Comparison of ENCODE assay signal across 20 mouse cellular contexts in genomic region chr12:113242194-113242510, GRCm38 (mm10). TPM values are rescaled to one million over a fixed set of nuclear protein-coding genes. Genes with fewer than 3 reads are reported as not detected.
A peak's percentile ranks its signal among the peaks of the same experiment; 100 is the strongest.
DNase-seq lines count a peak whose midpoint lies in the region; ATAC-seq and TF ChIP-seq lines count a peak whose summit lies in the region.
"Had no signal": no experiment of that assay in that cellular context is flagged by ENCODE, and none has a peak within 500 bp of the region (broad histone marks: within the 10 kb centered on the region; RNA-seq: fewer than 3 reads in every experiment).

No protein-coding gene starts in this region.

- H3K4me1 ChIP-seq in midbrain, embryonic 11.5 days (ENCODE audit: control insufficient read depth, insufficient read depth, low read length) = no peaks in the 10 kb centered on the region
- H3K4me1 ChIP-seq in midbrain, embryonic 13.5 days (replicated peaks) = no peaks in the 10 kb centered on the region
- peaks cover 72 to 92% of the 10 kb centered on the region in 2 experiments for H3K4me1 ChIP-seq in CH12.LX (ENCODE audit: control insufficient read depth in 1 of 2, insufficient read depth in 2 of 2)
- H3K4me1 ChIP-seq in small intestine, adult 2 months (ENCODE audit: control insufficient read depth, insufficient read depth, insufficient read length, low read length) = no peaks in the 10 kb centered on the region
- H3K4me1 ChIP-seq: embryonic facial prominence, embryonic 10.5 days; embryonic facial prominence, embryonic 12.5 days; forebrain, embryonic 12.5 days had no signal

- H3K27me3 ChIP-seq in midbrain, embryonic 11.5 days (ENCODE audit: control insufficient read depth, insufficient read depth, low read length) = no peaks in the 10 kb centered on the region
- no peaks in the 10 kb centered on the region for H3K27me3 ChIP-seq in midbrain, embryonic 13.5 days
- H3K27me3 ChIP-seq in CH12.LX (replicated peaks) = no peaks in the 10 kb centered on the region
- no peaks in the 10 kb centered on the region for H3K27me3 ChIP-seq in small intestine, adult 2 months (ENCODE audit: control insufficient read depth, insufficient read depth, low read length)
- H3K27me3 ChIP-seq: embryonic facial prominence, embryonic 12.5 days had no signal

- dilution Hi-C loops in CH12.LX (cut with MboI; ENCODE audit: extremely low pct_ligation_motif_present, extremely low pct_unique_long_range_greater_than_20kb, low sequenced_read_pairs) = no loop called here

- TF ChIP-seq POLR2A in CH12.LX (IDR thresholded peaks at IDR 0.05; ENCODE audit: low read depth, low read length) = no peak
- no peak for TF ChIP-seq POLR2A in small intestine, adult 2 months (IDR thresholded peaks at IDR 0.05; ENCODE audit: low read depth, low read length)

- peak; percentile 6 for DNase-seq in midbrain, embryonic 11.5 days (ENCODE audit: low spot score, missing footprints)
- no peak for DNase-seq in CH12.LX (ENCODE audit: extremely low read depth)
- DNase-seq in right cerebral cortex, postnatal 14 days = no peak
- DNase-seq: adrenal gland, adult 2 months; adrenal gland, postnatal 10 days; adrenal gland, postnatal 25 days; B cell, adult 2 months; cerebellum, adult 11-12 months; cerebellum, adult 2 months; cerebellum, adult 9-10 months; cerebellum, postnatal 10 days; cerebellum, postnatal 25 days had no signal

- no peaks in the 10 kb centered on the region for H3K36me3 ChIP-seq in midbrain, embryonic 11.5 days (ENCODE audit: control insufficient read depth, insufficient read depth, low read length)
- H3K36me3 ChIP-seq in midbrain, embryonic 13.5 days = no peaks in the 10 kb centered on the region
- H3K36me3 ChIP-seq in CH12.LX (replicated peaks in 1 of 2; ENCODE audit: control insufficient read depth in 1 of 2, insufficient read depth in 1 of 2, low read length in 1 of 2) = no peaks in the 10 kb centered on the region
- no peaks in the 10 kb centered on the region for H3K36me3 ChIP-seq in small intestine, adult 2 months (ENCODE audit: control insufficient read depth, insufficient read depth, low read length)
- H3K36me3 ChIP-seq: embryonic facial prominence, embryonic 10.5 days; embryonic facial prominence, embryonic 12.5 days; forebrain, embryonic 12.5 days had no signal

- H3K9ac ChIP-seq in midbrain, embryonic 11.5 days (ENCODE audit: low read length) = no peak overlapping the region
- H3K9ac ChIP-seq in midbrain, embryonic 13.5 days (replicated peaks) = no peak overlapping the region
- peak overlapping the region; percentile 58 for H3K9ac ChIP-seq in CH12.LX (ENCODE audit: insufficient read depth, low read depth)
- H3K9ac ChIP-seq: embryonic facial prominence, embryonic 12.5 days; forebrain, embryonic 12.5 days had no signal

- 82% methylated on average over 3 of the region's 3 CpGs for WGBS in midbrain, embryonic 11.5 days
- WGBS in midbrain, embryonic 13.5 days = 87% methylated on average over 3 of the region's 3 CpGs
- 78% methylated on average over 3 of the region's 3 CpGs for WGBS in small intestine, adult 2 months

- no peaks in the 10 kb centered on the region for H3K9me3 ChIP-seq in midbrain, embryonic 11.5 days (ENCODE audit: control insufficient read depth, low read length)
- H3K9me3 ChIP-seq in midbrain, embryonic 13.5 days = no peaks in the 10 kb centered on the region
- no peaks in the 10 kb centered on the region for H3K9me3 ChIP-seq in CH12.LX (replicated peaks; ENCODE audit: low read length)
- H3K9me3 ChIP-seq: embryonic facial prominence, embryonic 10.5 days; embryonic facial prominence, embryonic 12.5 days; forebrain, embryonic 12.5 days had no signal

- H3K4me3 ChIP-seq in midbrain, embryonic 11.5 days (ENCODE audit: low read depth, low read length) = no peak overlapping the region
- no peak overlapping the region for H3K4me3 ChIP-seq in midbrain, embryonic 13.5 days (replicated peaks)
- no peak overlapping the region for H3K4me3 ChIP-seq in CH12.LX (replicated peaks in 1 of 3; ENCODE audit: low read depth in 2 of 3, low read length in 2 of 3, poor library complexity in 1 of 3)
- no peak overlapping the region for H3K4me3 ChIP-seq in small intestine, adult 2 months (ENCODE audit: low read depth, low read length)
- H3K4me3 ChIP-seq: embryonic facial prominence, embryonic 10.5 days; embryonic facial prominence, embryonic 12.5 days; forebrain, embryonic 12.5 days had no signal

- no peak overlapping the region for H3K4me2 ChIP-seq in midbrain, embryonic 11.5 days
- H3K4me2 ChIP-seq in midbrain, embryonic 13.5 days (replicated peaks) = no peak overlapping the region
- H3K4me2 ChIP-seq in CH12.LX (ENCODE audit: insufficient read depth, low read depth, poor library complexity, severe bottlenecking) = no peak overlapping the region
- H3K4me2 ChIP-seq: embryonic facial prominence, embryonic 12.5 days; forebrain, embryonic 12.5 days had no signal

- H3K79me2 ChIP-seq in CH12.LX (replicated peaks; ENCODE audit: control insufficient read depth, extremely low read depth, insufficient read depth, poor library complexity, severe bottlenecking) = 0 out of 2 replicates have a peak, but pooled peaks cover 4% of the 10 kb centered on the region

- peak; percentile 3; the same call in 1 of the 2 replicates for TF ChIP-seq EP300 in CH12.LX (IDR thresholded peaks at IDR 0.05; ENCODE audit: low read length)

- no peak for ATAC-seq in midbrain, embryonic 11.5 days (ENCODE audit: low FRiP score)
- no peak for ATAC-seq in midbrain, embryonic 13.5 days
- ATAC-seq: CD4-positive, CD25-positive, alpha-beta regulatory T cell, adult 4 months; forebrain, embryonic 14.5 days; forebrain, embryonic 16.5 days had no signal

- no peak for TF ChIP-seq RAD21 in CH12.LX (IDR thresholded peaks at IDR 0.05; ENCODE audit: low read depth, low read length)

- in situ Hi-C loops in CH12.LX (cut with MboI; ENCODE audit: low pct_ligation_motif_present, low pct_unique_long_range_greater_than_20kb, low sequenced_read_pairs) = no loop called here

- no peak overlapping the region for H3K27ac ChIP-seq in midbrain, embryonic 11.5 days (ENCODE audit: low read depth, low read length)
- no peak overlapping the region for H3K27ac ChIP-seq in midbrain, embryonic 13.5 days
- H3K27ac ChIP-seq in CH12.LX (ENCODE audit: insufficient read depth, low read depth) = peak overlapping the region; percentile 94
- H3K27ac ChIP-seq in small intestine, adult 2 months (ENCODE audit: insufficient read depth, low read depth, low read length) = peak overlapping the region; percentile 72
- H3K27ac ChIP-seq: embryonic facial prominence, embryonic 10.5 days; embryonic facial prominence, embryonic 12.5 days; forebrain, embryonic 12.5 days had no signal

- no peak for TF ChIP-seq CTCF in CH12.LX (conservative IDR thresholded peaks at IDR 0.05 in 1 of 2, IDR thresholded peaks at IDR 0.05 in 1 of 2; ENCODE audit: low read depth in 2 of 2, low read length in 2 of 2)
- TF ChIP-seq CTCF in small intestine, adult 2 months (IDR thresholded peaks at IDR 0.05; ENCODE audit: extremely low read depth, insufficient read length, insufficient replicate concordance, low read depth, low read length) = no peak

TF ChIP-seq in CH12.LX, 34 proteins besides CTCF, POLR2A, EP300 and RAD21:
- TF ChIP-seq TCF12 (IDR thresholded peaks at IDR 0.05; ENCODE audit: low read depth, low read length) (no peak), SMC3 (IDR thresholded peaks at IDR 0.05; ENCODE audit: low read depth, low read length) (no peak), MAZ (IDR thresholded peaks at IDR 0.05; ENCODE audit: low read depth, low read length) (no peak), ZNF384 (IDR thresholded peaks at IDR 0.05; ENCODE audit: low read depth, low read length) (no peak), ELF1 (IDR thresholded peaks at IDR 0.05; ENCODE audit: low read depth, low read length) (no peak), KAT2A (IDR thresholded peaks at IDR 0.05; ENCODE audit: insufficient replicate concordance, low read length) (no peak), NELFE (IDR thresholded peaks at IDR 0.05; ENCODE audit: low read depth, low read length) (no peak), BHLHE40 (IDR thresholded peaks at IDR 0.05; ENCODE audit: low read depth, low read length) (no peak), MEF2A (IDR thresholded peaks at IDR 0.05; ENCODE audit: borderline replicate concordance, low read depth, low read length) (no peak), E2F4 (IDR thresholded peaks at IDR 0.05; ENCODE audit: insufficient replicate concordance, low read depth, low read length) (no peak), RCOR1 (conservative IDR thresholded peaks at IDR 0.05; ENCODE audit: low read depth, low read length) (no peak), PAX5 (IDR thresholded peaks at IDR 0.05; ENCODE audit: low read length) (no peak), MAFK (IDR thresholded peaks at IDR 0.05; ENCODE audit: insufficient replicate concordance, low read length) (no peak), ZMIZ1 (IDR thresholded peaks at IDR 0.05; ENCODE audit: low read depth, low read length) (peak; percentile 66), JUN (IDR thresholded peaks at IDR 0.05; ENCODE audit: insufficient read depth, low read depth, low read length) (no peak), ZKSCAN1 (IDR thresholded peaks at IDR 0.05; ENCODE audit: borderline replicate concordance, low read depth, low read length) (no peak), USF2 (conservative IDR thresholded peaks at IDR 0.05; ENCODE audit: low read depth, low read length) (no peak), NRF1 (IDR thresholded peaks at IDR 0.05; ENCODE audit: low read depth, low read length) (no peak), TBP (conservative IDR thresholded peaks at IDR 0.05; ENCODE audit: low read depth, low read length) (no peak), IRF4 (IDR thresholded peaks at IDR 0.05; ENCODE audit: low read depth, low read length) (0 out of 2 replicates have a peak, but pooled peaks have one; percentile 5), CHD1 (IDR thresholded peaks at IDR 0.05; ENCODE audit: low read depth, low read length) (0 out of 2 replicates have a peak, but pooled peaks have one; percentile 71), GABPA (IDR thresholded peaks at IDR 0.05; ENCODE audit: insufficient replicate concordance, low read depth, low read length) (no peak), JUND (conservative IDR thresholded peaks at IDR 0.05; ENCODE audit: low read depth, low read length) (no peak), MXI1 (IDR thresholded peaks at IDR 0.05; ENCODE audit: low read depth, low read length) (no peak)
TF ChIP-seq in CH12.LX: peak in this region for 3.

RNA-seq across cellular contexts. Expression of gene Tmem121, which starts 56.4 kb away (rescaled TPM):
- 11.5 and 13.1 TPM in 2 replicates for polyA plus RNA-seq in midbrain, embryonic 11.5 days (2014; fragmentation: Nextera tagmentation; extraction: Ambion mirVana)
- 24.7 and 30.2 TPM in 2 replicates for polyA plus RNA-seq in midbrain, embryonic 13.5 days (2015; fragmentation: Nextera tagmentation; extraction: Ambion mirVana)
- total RNA-seq in CH12.LX (2012; rRNA removed) (not detected in 2 replicates), CH12.LX (2014; rRNA removed) (not detected in 2 replicates)
- not detected in 2 replicates for polyA plus RNA-seq in CH12.LX (2012; ENCODE audit: insufficient read length, low read depth)
- 1.8 and 2.4 TPM in 2 replicates for polyA plus RNA-seq in small intestine, adult 2 months (2012; rRNA removed)
- polyA plus RNA-seq: CD4-positive, CD25-positive, alpha-beta regulatory T cell, adult 4 months had no signal

Comparison
In these comparisons a context has a peak if more than half of its experiments do, and no peak if none do; other contexts are left out.
1. H3K27ac ChIP-seq: peak in CH12.LX (single experiment) and small intestine, adult 2 months (single experiment); none in midbrain, embryonic 11.5 days (single experiment) and midbrain, embryonic 13.5 days (single experiment).